Mouse (Mus musculus) intestine, embryonic 15.5 days (tissue): ENCODE measurements at regions not wholly inside any gene's neighbourhood (a gene's known extent, or its start where the extent isn't known, plus 50 kb on each side); places are given as distances from the start of the nearest gene placed in this dataset.

Source experiments
- ATAC-seq: fragments of 200-750 bp; cut with Nextera tagmentation; 2 replicates; pipeline ENCODE4 v1.8.0; 2017; ENCODE audit warnings: moderate TSS enrichment, moderate library complexity
- H3K27ac ChIP-seq: fragments of 300-500 bp; sonication (generic); 2 replicates; pipeline ENCODE4 v1.5.1; 2015; ENCODE audit warnings: mild to moderate bottlenecking, inconsistent platforms
- H3K27me3 ChIP-seq: fragments of 300-500 bp; sonication (generic); replicated peaks from 2 replicates; pipeline ENCODE4 v1.6.1; 2015; ENCODE audit warnings: inconsistent platforms
- H3K36me3 ChIP-seq: fragments of 300-500 bp; sonication (generic); 2 replicates; pipeline ENCODE4 v1.6.1; 2015; ENCODE audit warnings: inconsistent platforms
- H3K4me1 ChIP-seq: fragments of 300-500 bp; sonication (generic); replicated peaks from 2 replicates; pipeline ENCODE4 v1.6.1; 2015; ENCODE audit warnings: inconsistent platforms
- H3K4me2 ChIP-seq: fragments of 300-500 bp; sonication (generic); replicated peaks from 2 replicates; pipeline ENCODE4 v1.6.1; 2015; ENCODE audit warnings: mild to moderate bottlenecking, inconsistent platforms
- H3K4me3 ChIP-seq: fragments of 300-500 bp; sonication (generic); replicated peaks from 2 replicates; pipeline ENCODE4 v1.5.1; 2015; ENCODE audit warnings: inconsistent platforms
- H3K9ac ChIP-seq: fragments of 300-500 bp; sonication (generic); 2 replicates; pipeline ENCODE4 v1.6.1; 2015; ENCODE audit warnings: inconsistent platforms
- H3K9me3 ChIP-seq: fragments of 300-500 bp; sonication (generic); 2 replicates; pipeline ENCODE4 v1.6.1; 2016; ENCODE audit warnings: inconsistent platforms
- WGBS: fragments of 180-500 bp; shearing (Covaris S2); methylation state at CpG from one replicate; pipeline ENCODE4 v1.1.7; 2015; 5-methylcytosine and 5-hydroxymethylcytosine counted together

GRCm38 (mm10) chr10:109431112-109431511 lies 420.3 kb upstream of the Syt1 start:
- Histone ChIP-seq H3K9ac (no peak overlapping the region), H3K4me2 (no peak overlapping the region), H3K27ac (no peak overlapping the region), H3K27me3 (no peaks in the 10 kb centered on the region), H3K4me3 (no peak overlapping the region), H3K4me1 (no peaks in the 10 kb centered on the region), H3K9me3 (no peaks in the 10 kb centered on the region), H3K36me3 (no peaks in the 10 kb centered on the region)
- no peak; the same call in 1 of the 2 replicates for ATAC-seq
- 68% methylated on average over 4 of the region's 4 CpGs for WGBS

GRCm38 (mm10) chr10:109427878-109428277 lies 417.1 kb upstream of the Syt1 start:
- no peaks in the 10 kb centered on the region for H3K27me3 ChIP-seq
- no peak overlapping the region for H3K4me2 ChIP-seq
- WGBS, result 87% methylated on average over 3 of the region's 3 CpGs
- H3K4me1 ChIP-seq, result no peaks in the 10 kb centered on the region
- H3K9ac ChIP-seq, result no peak overlapping the region
- H3K4me3 ChIP-seq, result no peak overlapping the region
- no peak overlapping the region for H3K27ac ChIP-seq
- H3K36me3 ChIP-seq, result no peaks in the 10 kb centered on the region
- no peak for ATAC-seq
- H3K9me3 ChIP-seq, result no peaks in the 10 kb centered on the region

GRCm38 (mm10) chr10:109407011-109407410 lies 396.2 kb upstream of the Syt1 start:
- Histone ChIP-seq H3K4me1 (no peaks in the 10 kb centered on the region), H3K27me3 (no peaks in the 10 kb centered on the region), H3K4me2 (no peak overlapping the region), H3K9me3 (no peaks in the 10 kb centered on the region), H3K4me3 (no peak overlapping the region), H3K36me3 (no peaks in the 10 kb centered on the region), H3K27ac (no peak overlapping the region), H3K9ac (no peak overlapping the region)
- 60% methylated on average over 3 of the region's 3 CpGs for WGBS
- no peak for ATAC-seq

DNA sequence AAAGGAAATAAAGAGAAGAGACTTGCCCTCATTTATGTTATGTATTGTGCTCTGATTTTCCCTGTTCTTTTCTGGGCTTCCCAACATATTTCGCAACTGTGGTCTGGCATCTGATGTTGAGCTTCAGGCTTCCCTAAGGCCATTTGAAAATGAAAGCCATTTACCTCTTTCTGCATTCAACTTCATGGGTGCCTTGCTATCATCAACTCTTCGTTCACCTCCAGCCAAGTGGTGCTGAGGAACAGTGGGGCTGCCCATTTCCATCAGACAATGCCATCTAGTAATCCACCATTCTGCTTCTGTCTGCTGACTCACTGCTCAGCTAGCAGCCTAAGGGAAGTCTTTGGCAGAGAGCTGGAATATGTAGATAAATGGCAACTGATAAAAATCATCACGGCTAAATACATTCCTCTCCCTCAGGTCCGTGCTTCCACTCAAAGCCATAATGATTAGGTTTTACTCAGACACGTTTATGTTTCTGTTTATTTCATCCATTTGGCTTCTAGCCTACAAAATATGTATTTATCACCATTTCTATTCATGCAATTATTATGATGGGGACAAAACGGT lies 394.4 kb upstream of the Syt1 start:
- no peak overlapping the region for H3K4me3 ChIP-seq
- H3K4me1 ChIP-seq, result no peaks in the 10 kb centered on the region
- H3K27ac ChIP-seq, result no peak overlapping the region
- ATAC-seq, result no peak
- H3K4me2 ChIP-seq, result no peak overlapping the region
- WGBS, result 75% methylated on average over 6 of the region's 6 CpGs
- H3K9me3 ChIP-seq, result no peaks in the 10 kb centered on the region
- H3K27me3 ChIP-seq, result no peaks in the 10 kb centered on the region
- no peak overlapping the region for H3K9ac ChIP-seq
- H3K36me3 ChIP-seq, result no peaks in the 10 kb centered on the region

- H3K4me3 ChIP-seq, result no peak overlapping the region
- H3K36me3 ChIP-seq, result no peaks in the 10 kb centered on the region
- no peaks in the 10 kb centered on the region for H3K9me3 ChIP-seq
- no peak for ATAC-seq
- 72% methylated on average over 4 of the region's 4 CpGs for WGBS
- H3K27me3 ChIP-seq, result no peaks in the 10 kb centered on the region
- H3K4me1 ChIP-seq, result no peaks in the 10 kb centered on the region
- no peak overlapping the region for H3K27ac ChIP-seq
- no peak overlapping the region for H3K4me2 ChIP-seq
- no peak overlapping the region for H3K9ac ChIP-seq
Observed at GRCm38 (mm10) chr10:109383758-109384157, 373.0 kb upstream of the Syt1 start.

GRCm38 (mm10) chr10:109378846-109379245 lies 368.1 kb upstream of the Syt1 start:
- Histone ChIP-seq H3K9me3 (no peaks in the 10 kb centered on the region), H3K27me3 (no peaks in the 10 kb centered on the region), H3K27ac (no peak overlapping the region), H3K36me3 (no peaks in the 10 kb centered on the region), H3K9ac (no peak overlapping the region), H3K4me1 (no peaks in the 10 kb centered on the region), H3K4me3 (no peak overlapping the region), H3K4me2 (no peak overlapping the region)
- no peak for ATAC-seq
- 89% methylated on average over 4 of the region's 4 CpGs for WGBS

DNA sequence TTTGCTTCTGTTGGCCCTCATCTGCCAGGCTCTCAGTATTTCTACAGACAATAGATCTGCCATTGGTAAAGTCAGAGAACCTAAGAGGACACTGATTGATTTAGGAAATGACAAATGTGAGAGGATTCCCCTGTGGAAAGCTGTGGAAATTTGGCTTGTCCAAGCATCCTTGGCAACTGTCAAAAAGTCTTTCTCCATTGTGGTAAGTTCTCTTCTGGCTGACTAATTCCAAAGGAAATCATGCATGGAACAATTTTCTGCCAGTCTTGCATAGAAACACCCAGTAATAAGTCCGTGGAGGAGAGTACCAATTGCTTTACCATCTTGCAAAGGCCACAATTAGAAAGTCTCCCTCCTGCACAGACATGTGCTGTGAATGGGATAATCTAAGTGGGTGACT lies 349.4 kb upstream of the Syt1 start:
- H3K36me3 ChIP-seq, result no peaks in the 10 kb centered on the region
- no peak overlapping the region for H3K27ac ChIP-seq
- no peaks in the 10 kb centered on the region for H3K4me1 ChIP-seq
- 53% methylated on average over 1 of the region's 1 CpGs for WGBS
- ATAC-seq, result no peak
- H3K4me2 ChIP-seq, result no peak overlapping the region
- H3K27me3 ChIP-seq, result no peaks in the 10 kb centered on the region
- no peak overlapping the region for H3K9ac ChIP-seq
- H3K9me3 ChIP-seq, result no peaks in the 10 kb centered on the region
- H3K4me3 ChIP-seq, result no peak overlapping the region

DNA sequence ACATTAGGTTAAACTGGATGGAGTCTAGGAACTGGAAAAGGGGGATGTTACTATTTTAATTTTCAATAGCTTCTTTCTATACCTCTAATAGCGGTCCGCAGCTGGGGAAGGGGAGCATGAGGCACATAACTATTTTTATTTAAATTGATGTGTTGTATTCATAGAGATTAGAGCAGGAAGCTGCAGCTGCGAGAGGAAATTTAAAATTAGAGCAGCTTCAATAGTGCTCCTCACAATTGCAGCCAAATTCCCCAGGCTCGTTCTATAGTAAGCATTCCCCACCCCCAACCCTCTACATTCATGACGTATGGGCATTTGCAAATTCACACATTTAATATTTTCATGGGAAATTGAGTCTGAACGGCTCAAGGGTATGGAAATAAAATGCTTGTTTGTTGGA lies 348.0 kb upstream of the Syt1 start:
- no peak overlapping the region for H3K4me2 ChIP-seq
- H3K36me3 ChIP-seq, result no peaks in the 10 kb centered on the region
- H3K27ac ChIP-seq, result no peak overlapping the region
- no peak overlapping the region for H3K4me3 ChIP-seq
- H3K4me1 ChIP-seq, result no peaks in the 10 kb centered on the region
- no peak overlapping the region for H3K9ac ChIP-seq
- ATAC-seq, result no peak
- no peaks in the 10 kb centered on the region for H3K27me3 ChIP-seq
- 63% methylated on average over 6 of the region's 6 CpGs for WGBS
- H3K9me3 ChIP-seq, result no peaks in the 10 kb centered on the region

- H3K9me3 ChIP-seq, result no peaks in the 10 kb centered on the region
- H3K9ac ChIP-seq, result no peak overlapping the region
- no peaks in the 10 kb centered on the region for H3K27me3 ChIP-seq
- H3K36me3 ChIP-seq, result no peaks in the 10 kb centered on the region
- WGBS, result 75% methylated on average over 7 of the region's 7 CpGs
- H3K4me2 ChIP-seq, result no peak overlapping the region
- ATAC-seq, result no peak
- no peaks in the 10 kb centered on the region for H3K4me1 ChIP-seq
- H3K4me3 ChIP-seq, result no peak overlapping the region
- H3K27ac ChIP-seq, result no peak overlapping the region
Observed at GRCm38 (mm10) chr10:109332846-109333386, 322.1 kb upstream of the Syt1 start.

DNA sequence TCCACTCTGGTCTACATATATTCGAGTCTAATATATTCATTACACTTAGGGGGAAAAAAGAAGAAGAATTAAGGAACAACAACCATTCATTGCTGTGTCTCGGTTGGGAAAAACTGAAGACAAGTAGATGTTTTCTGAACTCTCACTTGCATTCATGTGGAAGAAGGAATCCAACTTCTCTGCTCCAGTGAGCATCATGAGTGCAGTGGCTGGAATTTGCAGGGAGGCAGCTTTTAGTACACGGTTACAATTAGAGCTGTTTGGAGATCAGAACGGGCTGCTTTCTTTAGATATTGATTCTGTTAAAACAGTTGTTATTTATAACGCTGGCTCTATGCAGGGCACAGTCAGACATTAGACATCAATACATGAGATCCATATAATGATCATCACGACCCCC lies 298.5 kb upstream of the Syt1 start:
- no peak for ATAC-seq
- Histone ChIP-seq H3K9ac (no peak overlapping the region), H3K4me2 (no peak overlapping the region), H3K27ac (no peak overlapping the region), H3K9me3 (no peaks in the 10 kb centered on the region), H3K4me3 (no peak overlapping the region), H3K36me3 (no peaks in the 10 kb centered on the region), H3K27me3 (no peaks in the 10 kb centered on the region), H3K4me1 (no peaks in the 10 kb centered on the region)
- WGBS, result 79% methylated on average over 6 of the region's 6 CpGs

DNA sequence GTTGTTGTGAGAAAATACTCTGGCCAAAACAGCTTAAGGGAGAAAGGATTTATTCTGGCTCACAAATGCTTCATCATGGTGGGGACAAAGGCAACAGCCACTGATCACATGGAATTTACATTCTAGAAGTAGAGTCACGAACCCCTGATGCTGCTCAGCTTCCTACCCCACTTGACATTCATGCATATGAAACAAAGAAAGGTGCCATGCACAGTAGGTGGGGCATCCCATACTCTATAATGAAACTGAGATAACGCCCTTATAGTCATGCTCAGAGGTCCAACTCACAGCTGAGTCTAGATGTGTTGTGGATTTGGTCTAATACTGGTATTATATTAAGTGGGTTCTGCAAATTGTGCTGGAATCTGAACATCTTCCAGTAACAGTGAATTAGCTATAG lies 289.4 kb upstream of the Syt1 start:
- 80% methylated on average over 2 of the region's 2 CpGs for WGBS
- peak; percentile 62 for ATAC-seq
- Histone ChIP-seq H3K36me3 (no peaks in the 10 kb centered on the region), H3K27ac (no peak overlapping the region), H3K4me2 (no peak overlapping the region), H3K9me3 (no peaks in the 10 kb centered on the region), H3K9ac (no peak overlapping the region), H3K27me3 (no peaks in the 10 kb centered on the region), H3K4me1 (no peaks in the 10 kb centered on the region), H3K4me3 (no peak overlapping the region)

DNA sequence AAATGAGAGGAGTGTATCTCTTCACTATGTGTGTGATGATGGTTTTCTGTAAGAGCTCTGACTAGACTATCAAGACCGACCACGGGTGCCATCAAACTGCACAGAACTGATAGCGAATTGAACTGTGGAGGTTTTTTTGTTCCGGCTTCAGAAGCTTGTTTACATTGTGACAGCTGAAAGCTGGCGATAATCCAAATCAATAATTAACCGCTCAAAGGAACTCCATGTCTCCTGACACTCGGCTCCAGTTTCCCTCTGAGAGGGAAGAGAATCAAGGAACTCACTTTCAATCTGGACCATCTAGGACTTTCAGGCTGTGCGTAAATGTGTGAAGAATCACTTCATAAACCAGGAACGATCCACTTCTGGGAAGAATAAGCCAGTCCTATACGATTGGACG lies 289.0 kb upstream of the Syt1 start:
- H3K4me3 ChIP-seq, result no peak overlapping the region
- WGBS, result 45% methylated on average over 11 of the region's 11 CpGs
- peak; percentile 96 for ATAC-seq

DNA sequence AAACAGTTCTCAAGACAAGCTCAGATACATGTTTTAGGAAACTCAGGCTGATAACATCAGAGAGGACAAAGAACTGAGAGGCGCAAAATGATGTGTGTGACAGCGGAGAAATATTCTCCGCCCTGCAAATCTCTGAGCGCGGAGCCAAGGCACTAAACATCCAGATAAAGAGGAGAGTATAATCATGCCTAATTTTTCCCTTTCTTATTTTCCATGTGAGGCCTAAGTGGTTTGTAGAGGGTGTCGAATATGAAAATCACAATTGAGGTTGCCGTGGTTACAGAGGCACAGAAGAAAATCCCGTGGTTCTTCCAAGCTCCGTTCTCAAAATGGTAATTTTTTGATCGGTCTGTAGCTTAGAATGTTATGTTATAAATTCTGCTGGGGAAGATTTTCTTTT lies 272.6 kb upstream of the Syt1 start:
- Histone ChIP-seq H3K4me3 (no peak overlapping the region), H3K4me2 (no peak overlapping the region), H3K36me3 (no peaks in the 10 kb centered on the region), H3K9me3 (no peaks in the 10 kb centered on the region), H3K27ac (no peak overlapping the region), H3K9ac (no peak overlapping the region), H3K27me3 (no peaks in the 10 kb centered on the region), H3K4me1 (no peaks in the 10 kb centered on the region)
- ATAC-seq, result no peak
- WGBS, result 89% methylated on average over 10 of the region's 10 CpGs

More for the DNA sequence above, 289.0 kb upstream of the Syt1 start:
- H3K4me1 ChIP-seq, result no peaks in the 10 kb centered on the region
- no peaks in the 10 kb centered on the region for H3K27me3 ChIP-seq
- no peak overlapping the region for H3K9ac ChIP-seq
- H3K36me3 ChIP-seq, result no peaks in the 10 kb centered on the region
- no peaks in the 10 kb centered on the region for H3K9me3 ChIP-seq
- no peak overlapping the region for H3K27ac ChIP-seq
- no peak overlapping the region for H3K4me2 ChIP-seq
